Mouse (Mus musculus): ENCODE measurements around the gene Ikzf1. TPM values are rescaled to one million over a fixed set of nuclear protein-coding genes. Genes with fewer than 3 reads are reported as not detected.

Gene Ikzf1
- polyA plus RNA-seq, 1 experiment from 2014 or later = 59.1 TPM

DNA sequence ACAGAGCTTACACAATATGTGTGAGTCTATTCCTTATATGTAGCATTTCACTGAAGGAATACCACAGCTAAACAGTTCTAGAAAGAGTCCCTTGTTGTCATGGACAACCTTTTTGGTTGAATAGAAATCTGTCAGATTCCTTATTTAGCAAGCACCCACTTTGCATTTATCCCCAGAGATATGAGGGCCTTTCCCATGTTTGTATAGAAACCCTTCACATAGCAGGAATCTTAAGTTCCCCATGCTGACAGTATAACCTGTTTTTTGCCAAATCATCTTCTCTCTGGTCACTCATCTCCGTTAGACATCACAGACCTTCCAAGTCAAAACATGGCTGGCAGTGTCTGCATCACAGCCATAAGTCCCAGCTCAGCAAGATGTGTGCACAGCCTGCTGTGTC, 59.4 kb downstream of the Ikzf1 start:
- no peaks in the 10 kb centered on the region for H3K27me3 ChIP-seq (replicated peaks)
- no peaks in the 10 kb centered on the region for H3K9me3 ChIP-seq (replicated peaks)
- H3K36me3 ChIP-seq = peaks cover 71% of the 10 kb centered on the region
- ATAC-seq = no peak
- no peak overlapping the region for H3K9ac ChIP-seq
- no peak overlapping the region for H3K4me3 ChIP-seq
- peak overlapping the region; percentile 48; the same call in 1 of the 2 replicates for H3K27ac ChIP-seq
- WGBS (ENCODE audit: insufficient replicate concordance) = 57% methylated on average over 1 of the region's 1 CpGs
- peaks cover 30% of the 10 kb centered on the region for H3K4me1 ChIP-seq
- H3K4me2 ChIP-seq = no peak overlapping the region

DNA sequence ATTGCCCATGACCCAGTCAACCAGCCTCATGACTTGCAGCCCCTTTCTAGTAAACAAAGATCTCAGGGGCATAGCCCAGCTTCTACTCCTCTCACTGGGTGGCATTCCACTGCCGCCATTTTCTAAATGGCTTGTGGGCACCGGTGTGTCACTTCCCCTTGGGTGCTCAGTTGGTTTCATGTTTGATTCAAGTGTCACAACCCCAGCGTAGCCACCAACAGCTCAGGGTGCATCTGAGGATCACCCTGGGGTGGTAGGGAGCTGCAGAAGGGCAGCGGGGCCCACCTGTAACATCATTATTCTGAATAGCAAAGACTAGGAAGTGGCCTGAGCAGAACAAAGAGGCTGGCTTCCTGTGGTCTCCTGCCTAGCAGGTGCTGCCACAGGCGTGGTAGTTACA, 66.3 kb downstream of the Ikzf1 start:
- peaks cover 100% of the 10 kb centered on the region for H3K36me3 ChIP-seq

DNA sequence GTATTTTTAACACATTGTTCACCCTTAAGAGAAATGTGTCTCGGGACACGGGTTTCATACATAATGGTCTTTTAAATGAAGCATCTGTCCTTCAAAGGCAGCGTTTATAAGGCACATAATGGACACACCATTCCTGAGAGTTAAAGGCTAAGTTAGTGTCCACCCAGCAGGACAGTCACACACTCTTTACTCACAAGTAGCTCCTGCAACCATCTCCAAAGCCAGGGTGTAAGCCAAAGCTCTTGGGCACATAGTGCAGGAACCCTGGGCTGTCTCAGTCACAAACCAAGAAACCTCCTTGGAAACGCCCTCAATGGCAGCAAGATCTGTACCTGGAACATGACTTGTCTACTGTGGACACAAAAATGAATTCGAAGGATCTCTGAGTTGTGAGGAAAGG, 68.1 kb downstream of the Ikzf1 start:
- no peak for ATAC-seq
- H3K4me3 ChIP-seq = no peak overlapping the region

More for the DNA sequence above, 66.3 kb downstream of the Ikzf1 start:
- H3K4me3 ChIP-seq = no peak overlapping the region
- H3K4me1 ChIP-seq = no peaks in the 10 kb centered on the region
- H3K27me3 ChIP-seq (replicated peaks) = no peaks in the 10 kb centered on the region
- H3K9me3 ChIP-seq (replicated peaks) = no peaks in the 10 kb centered on the region
- ATAC-seq = no peak
- no peak overlapping the region for H3K27ac ChIP-seq
- no peak overlapping the region for H3K9ac ChIP-seq
- WGBS (ENCODE audit: insufficient replicate concordance) = 81% methylated on average over 5 of the region's 5 CpGs
- H3K4me2 ChIP-seq = no peak overlapping the region

DNA sequence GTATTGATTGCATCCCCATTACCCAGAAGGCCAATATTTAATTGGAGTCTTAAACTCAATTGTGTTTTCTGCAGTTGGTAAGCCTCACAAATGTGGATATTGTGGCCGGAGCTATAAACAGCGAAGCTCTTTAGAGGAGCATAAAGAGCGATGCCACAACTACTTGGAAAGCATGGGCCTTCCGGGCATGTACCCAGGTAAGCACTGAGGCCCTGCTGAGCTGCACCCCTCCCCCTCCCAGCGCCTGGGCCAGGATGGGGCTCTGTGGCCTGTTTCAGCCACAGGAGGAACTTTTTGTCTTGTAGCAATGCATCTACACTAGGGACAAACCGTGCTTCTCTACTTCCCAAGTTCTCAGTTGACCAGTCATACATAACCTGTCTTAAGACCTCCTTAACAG, 73.3 kb downstream of the Ikzf1 start:
- Histone ChIP-seq H3K4me3 (no peak overlapping the region), H3K9me3 (replicated peaks) (no peaks in the 10 kb centered on the region), H3K36me3 (peaks cover 92% of the 10 kb centered on the region), H3K27me3 (replicated peaks) (no peaks in the 10 kb centered on the region), H3K27ac (no peak overlapping the region), H3K4me2 (no peak overlapping the region), H3K4me1 (no peaks in the 10 kb centered on the region), H3K9ac (no peak overlapping the region)
- no peak for ATAC-seq
- WGBS (ENCODE audit: insufficient replicate concordance) = 80% methylated on average over 6 of the region's 6 CpGs

More for the DNA sequence above, 68.1 kb downstream of the Ikzf1 start:
- WGBS (ENCODE audit: insufficient replicate concordance) = 80% methylated on average over 5 of the region's 5 CpGs
- Histone ChIP-seq H3K27me3 (replicated peaks) (no peaks in the 10 kb centered on the region), H3K36me3 (peaks cover 95% of the 10 kb centered on the region), H3K9me3 (replicated peaks) (no peaks in the 10 kb centered on the region), H3K27ac (no peak overlapping the region), H3K4me2 (no peak overlapping the region), H3K4me1 (no peaks in the 10 kb centered on the region), H3K9ac (no peak overlapping the region)

DNA sequence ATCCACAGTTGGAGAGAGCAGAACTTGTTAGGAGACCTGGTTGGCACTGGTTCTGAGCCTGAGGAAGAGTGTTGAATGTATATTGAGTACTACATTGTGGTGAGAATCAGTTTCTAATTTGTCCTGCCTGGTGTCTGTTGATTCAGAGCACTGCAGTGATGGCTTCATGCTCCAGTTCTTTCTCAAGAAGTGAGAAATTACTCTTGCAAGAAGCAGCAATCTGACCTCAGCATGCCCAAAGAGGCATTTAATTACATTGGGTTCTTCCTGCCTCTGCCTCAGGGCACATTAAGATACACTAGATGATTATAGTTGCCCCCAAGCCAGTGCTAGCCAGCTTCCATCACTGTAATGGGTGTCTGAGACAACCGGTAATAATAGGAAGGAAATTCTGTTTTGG, 74.1 kb downstream of the Ikzf1 start:
- Histone ChIP-seq H3K27ac (no peak overlapping the region), H3K4me1 (no peaks in the 10 kb centered on the region), H3K9me3 (replicated peaks) (no peaks in the 10 kb centered on the region), H3K4me2 (no peak overlapping the region), H3K4me3 (no peak overlapping the region), H3K27me3 (replicated peaks) (no peaks in the 10 kb centered on the region), H3K36me3 (peaks cover 92% of the 10 kb centered on the region), H3K9ac (no peak overlapping the region)
- no peak for ATAC-seq
- WGBS (ENCODE audit: insufficient replicate concordance) = 94% methylated on average over 1 of the region's 1 CpGs

DNA sequence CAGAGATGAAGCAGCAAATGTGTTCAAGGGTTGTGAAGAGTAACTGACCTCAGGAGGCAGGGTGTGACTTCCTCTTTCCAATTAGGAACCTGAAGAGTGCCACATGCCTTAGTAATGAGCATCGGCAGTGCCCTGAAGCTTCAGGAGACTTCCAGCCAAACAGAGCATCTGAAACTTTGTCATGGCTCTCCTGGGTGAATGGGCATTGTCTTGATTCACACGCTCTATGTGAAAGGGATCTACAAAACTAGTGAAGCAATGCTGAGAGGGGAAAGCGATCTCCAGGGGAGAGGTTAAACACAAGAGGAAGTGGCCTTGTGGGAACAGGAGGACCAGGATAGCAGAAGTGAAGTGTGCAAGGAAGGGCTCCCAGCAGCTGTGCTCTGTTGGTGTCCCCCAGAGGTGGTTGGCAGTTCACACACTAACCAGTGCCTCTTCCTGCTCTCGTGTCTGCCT, 78.4 kb downstream of the Ikzf1 start:
- peak; percentile 50; the same call in 1 of the 2 replicates for ATAC-seq
- Histone ChIP-seq H3K4me1 (no peaks in the 10 kb centered on the region), H3K4me2 (no peak overlapping the region), H3K9ac (no peak overlapping the region), H3K4me3 (no peak overlapping the region), H3K27me3 (replicated peaks) (no peaks in the 10 kb centered on the region), H3K27ac (no peak overlapping the region), H3K36me3 (peaks cover 87% of the 10 kb centered on the region), H3K9me3 (replicated peaks) (no peaks in the 10 kb centered on the region)
- 56% methylated on average over 4 of the region's 4 CpGs for WGBS (ENCODE audit: insufficient replicate concordance)

- ATAC-seq = no peak
- WGBS (ENCODE audit: insufficient replicate concordance) = 92% methylated on average over 1 of the region's 1 CpGs
- H3K9ac ChIP-seq = no peak overlapping the region
These were observed 80.6 kb downstream of the Ikzf1 start for GRCm38 (mm10) chr11:11765414-11765813.

DNA sequence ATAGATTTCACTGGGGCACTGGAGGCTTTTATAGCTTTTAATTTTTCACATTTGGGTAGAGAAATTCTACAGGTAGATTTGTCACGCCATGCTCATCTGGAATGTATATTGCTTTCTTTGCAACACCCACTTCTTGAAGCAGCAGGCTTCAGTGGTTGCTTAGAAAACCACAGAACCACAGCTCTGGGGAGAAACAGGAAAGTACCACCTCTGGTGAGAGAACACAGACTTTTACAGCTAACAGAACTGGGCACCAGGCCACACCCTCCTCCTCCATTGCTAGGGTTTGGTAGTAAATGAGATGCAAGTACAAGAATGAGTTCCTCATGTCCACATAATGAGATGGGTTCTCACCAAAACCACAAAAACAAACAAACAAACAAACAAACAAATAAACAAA, 81.3 kb downstream of the Ikzf1 start:
- peaks cover 84% of the 10 kb centered on the region for H3K36me3 ChIP-seq
- H3K27ac ChIP-seq = no peak overlapping the region
- no peak overlapping the region for H3K9ac ChIP-seq
- no peaks in the 10 kb centered on the region for H3K27me3 ChIP-seq (replicated peaks)
- H3K4me1 ChIP-seq = no peaks in the 10 kb centered on the region
- H3K4me2 ChIP-seq = no peak overlapping the region
- WGBS (ENCODE audit: insufficient replicate concordance) = 80% methylated on average over 1 of the region's 1 CpGs
- H3K4me3 ChIP-seq = no peak overlapping the region
- no peaks in the 10 kb centered on the region for H3K9me3 ChIP-seq (replicated peaks)
- ATAC-seq = no peak

More at GRCm38 (mm10) chr11:11765414-11765813, 80.6 kb downstream of the Ikzf1 start:
- H3K27ac ChIP-seq = no peak overlapping the region
- H3K27me3 ChIP-seq (replicated peaks) = no peaks in the 10 kb centered on the region
- H3K4me2 ChIP-seq = no peak overlapping the region
- no peaks in the 10 kb centered on the region for H3K4me1 ChIP-seq
- H3K36me3 ChIP-seq = peaks cover 84% of the 10 kb centered on the region
- H3K4me3 ChIP-seq = no peak overlapping the region
- no peaks in the 10 kb centered on the region for H3K9me3 ChIP-seq (replicated peaks)

GRCm38 (mm10) chr11:11766736-11767135, 81.9 kb downstream of the Ikzf1 start:
- Histone ChIP-seq H3K4me1 (no peaks in the 10 kb centered on the region), H3K36me3 (peaks cover 81% of the 10 kb centered on the region), H3K9me3 (replicated peaks) (no peaks in the 10 kb centered on the region), H3K27me3 (replicated peaks) (no peaks in the 10 kb centered on the region), H3K9ac (no peak overlapping the region), H3K4me3 (no peak overlapping the region), H3K4me2 (no peak overlapping the region), H3K27ac (no peak overlapping the region)
- no peak for ATAC-seq

DNA sequence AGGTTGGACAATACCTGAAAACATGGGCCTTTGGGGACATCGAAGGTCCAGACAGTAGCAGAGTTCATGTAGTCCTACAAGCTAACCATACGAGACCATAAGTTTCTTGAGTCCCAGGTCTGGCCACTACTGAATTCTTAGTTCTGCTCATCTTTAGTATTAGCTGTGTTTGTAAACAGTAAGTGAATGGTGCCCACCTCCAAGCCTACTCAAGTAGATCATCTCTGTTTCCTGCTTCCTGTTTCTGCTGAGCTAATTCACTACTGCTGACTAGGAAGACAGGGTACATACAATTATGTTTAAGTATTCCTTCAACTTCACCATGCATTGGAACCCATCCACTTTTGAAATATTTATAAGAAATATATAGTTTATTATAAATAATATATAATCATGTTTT, 83.3 kb downstream of the Ikzf1 start:
- Histone ChIP-seq H3K4me2 (no peak overlapping the region), H3K9ac (no peak overlapping the region), H3K4me1 (no peaks in the 10 kb centered on the region), H3K36me3 (peaks cover 80% of the 10 kb centered on the region), H3K9me3 (replicated peaks) (no peaks in the 10 kb centered on the region), H3K4me3 (no peak overlapping the region), H3K27ac (no peak overlapping the region), H3K27me3 (replicated peaks) (no peaks in the 10 kb centered on the region)
- ATAC-seq = no peak
- WGBS (ENCODE audit: insufficient replicate concordance) = 82% methylated on average over 2 of the region's 2 CpGs

DNA sequence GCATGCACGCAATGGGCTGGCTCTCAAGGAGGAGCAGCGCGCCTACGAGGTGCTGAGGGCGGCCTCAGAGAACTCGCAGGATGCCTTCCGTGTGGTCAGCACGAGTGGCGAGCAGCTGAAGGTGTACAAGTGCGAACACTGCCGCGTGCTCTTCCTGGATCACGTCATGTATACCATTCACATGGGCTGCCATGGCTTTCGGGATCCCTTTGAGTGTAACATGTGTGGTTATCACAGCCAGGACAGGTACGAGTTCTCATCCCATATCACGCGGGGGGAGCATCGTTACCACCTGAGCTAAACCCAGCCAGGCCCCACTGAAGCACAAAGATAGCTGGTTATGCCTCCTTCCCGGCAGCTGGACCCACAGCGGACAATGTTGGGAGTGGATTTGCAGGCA, 84.5 kb downstream of the Ikzf1 start:
- H3K4me2 ChIP-seq = no peak overlapping the region
- no peak overlapping the region for H3K27ac ChIP-seq
- no peak overlapping the region for H3K4me3 ChIP-seq
- H3K27me3 ChIP-seq (replicated peaks) = no peaks in the 10 kb centered on the region
- 90% methylated on average over 20 of the region's 20 CpGs for WGBS (ENCODE audit: insufficient replicate concordance)
- H3K9me3 ChIP-seq (replicated peaks) = no peaks in the 10 kb centered on the region
- no peak overlapping the region for H3K9ac ChIP-seq
- no peak for ATAC-seq
- H3K36me3 ChIP-seq = peaks cover 73% of the 10 kb centered on the region
- no peaks in the 10 kb centered on the region for H3K4me1 ChIP-seq

GRCm38 (mm10) chr11:11770691-11771090, 85.9 kb downstream of the Ikzf1 start:
- WGBS (ENCODE audit: insufficient replicate concordance) = 90% methylated on average over 3 of the region's 3 CpGs
- Histone ChIP-seq H3K9ac (no peak overlapping the region), H3K4me3 (no peak overlapping the region), H3K27ac (no peak overlapping the region), H3K9me3 (replicated peaks) (no peaks in the 10 kb centered on the region), H3K27me3 (replicated peaks) (no peaks in the 10 kb centered on the region), H3K36me3 (peaks cover 63% of the 10 kb centered on the region), H3K4me1 (no peaks in the 10 kb centered on the region), H3K4me2 (no peak overlapping the region)
- no peak for ATAC-seq

DNA sequence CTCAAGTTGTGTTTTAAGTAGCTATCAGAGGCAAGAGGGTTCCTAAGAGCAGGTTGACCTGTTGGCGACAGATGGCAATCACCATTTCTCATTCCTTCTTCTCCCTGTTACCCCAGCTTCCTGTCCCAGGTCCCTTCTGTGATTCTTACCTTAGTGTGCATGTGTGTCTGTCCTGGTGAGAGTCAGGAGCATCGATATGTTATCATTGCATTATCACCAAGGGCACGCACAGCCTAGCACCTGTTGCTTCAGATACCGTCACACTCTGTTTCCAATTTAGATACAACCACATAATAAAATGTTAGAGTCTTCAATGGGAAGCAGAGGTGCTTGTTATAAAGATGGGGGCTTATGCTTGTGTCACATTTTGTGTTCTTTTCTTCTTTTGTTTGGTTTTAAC, 87.4 kb downstream of the Ikzf1 start:
- H3K9me3 ChIP-seq (replicated peaks) = no peaks in the 10 kb centered on the region
- ATAC-seq = no peak
- 80% methylated on average over 4 of the region's 4 CpGs for WGBS (ENCODE audit: insufficient replicate concordance)
- no peaks in the 10 kb centered on the region for H3K4me1 ChIP-seq
- H3K9ac ChIP-seq = no peak overlapping the region
- peaks cover 50% of the 10 kb centered on the region for H3K36me3 ChIP-seq
- H3K27me3 ChIP-seq (replicated peaks) = no peaks in the 10 kb centered on the region
- H3K4me3 ChIP-seq = no peak overlapping the region
- H3K27ac ChIP-seq = no peak overlapping the region
- H3K4me2 ChIP-seq = no peak overlapping the region

Measured in liver, embryonic 12.5 days (tissue).